Mouse (Mus musculus): ENCODE data around the gene Sult2a2. TPM values are rescaled to one million over a fixed set of nuclear protein-coding genes. Genes with fewer than 3 reads are reported as not detected.
"Not testable (repeated sequence)": the region's sequence is repeated elsewhere in the genome, so short reads cannot be mapped to it uniquely, and the experiment has no call there.

The Sult2a2 gene
- polyA plus RNA-seq (2014; fragmentation: Nextera tagmentation; extraction: Ambion mirVana) = not detected in 2 replicates

- not testable (repeated sequence) for H3K36me3 ChIP-seq (ENCODE audit: control insufficient read depth, insufficient read depth, low read length); ATAC-seq (ENCODE audit: low read depth); H3K9me3 ChIP-seq (ENCODE audit: control insufficient read depth, low read length); H3K27ac ChIP-seq (replicated peaks; ENCODE audit: low read depth, low read length); H3K4me1 ChIP-seq (ENCODE audit: control insufficient read depth, insufficient read depth, low read length); H3K4me3 ChIP-seq (ENCODE audit: low read depth, low read length); H3K9ac ChIP-seq (ENCODE audit: low read depth, low read length); H3K4me2 ChIP-seq (ENCODE audit: low read depth, low read length); H3K27me3 ChIP-seq (replicated peaks; ENCODE audit: control insufficient read depth, insufficient read depth, low read length); DNase-seq (ENCODE audit: low spot score)
- 87% methylated on average over 1 of the region's 2 CpGs for WGBS
Measured at GRCm38 (mm10) chr7:13733205-13733604, at the start of gene Sult2a2. Gene Sult2a2, plus strand, starts transcription at chr7:13733505.

DNA sequence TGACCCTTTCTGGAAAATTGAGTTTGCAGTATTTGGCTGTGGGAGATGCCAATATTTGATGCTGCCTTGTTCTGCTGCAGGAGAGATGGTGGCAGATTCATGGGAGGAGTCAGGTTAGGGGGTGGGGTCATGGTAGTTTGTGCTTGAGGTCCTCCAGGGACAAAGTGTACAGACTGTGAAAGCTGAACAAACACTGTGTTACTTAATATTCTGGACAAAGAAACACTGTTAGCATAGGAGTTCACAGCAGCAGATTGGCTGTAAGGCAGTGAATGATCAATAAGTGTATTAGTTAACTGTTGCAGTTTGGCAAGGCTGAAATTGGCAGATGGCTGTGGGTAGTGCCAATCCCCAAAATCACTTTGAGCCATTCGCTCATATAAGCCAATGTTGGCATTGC, 80.6 kb downstream of the Sult2a2 start:
- H3K27ac ChIP-seq (replicated peaks; ENCODE audit: low read depth, low read length) = no peak overlapping the region
- H3K4me2 ChIP-seq (ENCODE audit: low read depth, low read length) = no peak overlapping the region
- H3K4me1 ChIP-seq (ENCODE audit: control insufficient read depth, insufficient read depth, low read length) = no peaks in the 10 kb centered on the region
- H3K9me3 ChIP-seq (ENCODE audit: control insufficient read depth, low read length) = no peaks in the 10 kb centered on the region
- no peak overlapping the region for H3K4me3 ChIP-seq (ENCODE audit: low read depth, low read length)
- no peaks in the 10 kb centered on the region for H3K36me3 ChIP-seq (ENCODE audit: control insufficient read depth, insufficient read depth, low read length)
- no peaks in the 10 kb centered on the region for H3K27me3 ChIP-seq (replicated peaks; ENCODE audit: control insufficient read depth, insufficient read depth, low read length)
- no peak overlapping the region for H3K9ac ChIP-seq (ENCODE audit: low read depth, low read length)
- WGBS = 53% methylated on average over 1 of the region's 1 CpGs
- DNase-seq (ENCODE audit: low spot score) (no peak), ATAC-seq (ENCODE audit: low read depth) (no peak)

Other genes with a start within 250 kb of the Sult2a2 start
- not detected in 2 replicates for gene Bsph2, start 162.4 kb upstream of the Sult2a2 start, polyA plus RNA-seq (2014; fragmentation: Nextera tagmentation; extraction: Ambion mirVana)
- not detected in 2 replicates for gene Sult2a5, start 109.5 kb upstream of the Sult2a2 start, polyA plus RNA-seq (2014; fragmentation: Nextera tagmentation; extraction: Ambion mirVana)
- not detected in 2 replicates for gene Sult2a1, start 103.9 kb downstream of the Sult2a2 start, polyA plus RNA-seq (2014; fragmentation: Nextera tagmentation; extraction: Ambion mirVana)

All from embryonic facial prominence, embryonic 14.5 days (tissue).